ENCODE assay signal across 8 mouse cellular contexts in genomic region chr2:133020173-133020837, GRCm38 (mm10).
DNase-seq lines count a peak whose midpoint lies in the region; ATAC-seq and TF ChIP-seq lines count a peak whose summit lies in the region.

No protein-coding gene starts in this region.

- no peaks in the 10 kb centered on the region; the same call in 1 of the 2 replicates for H3K4me1 ChIP-seq in heart, adult 2 months (ENCODE audit: control insufficient read depth, insufficient read depth, low read length)
- no peaks in the 10 kb centered on the region for H3K4me1 ChIP-seq in cortical plate, adult 2 months (ENCODE audit: control insufficient read depth, insufficient read depth, low read length)
- H3K4me1 ChIP-seq in limb, embryonic 12.5 days (replicated peaks) = no peaks in the 10 kb centered on the region; the same call in 1 of the 2 replicates

- no peak for TF ChIP-seq EP300 in heart, adult 2 months (IDR thresholded peaks at IDR 0.05; ENCODE audit: insufficient read depth, low read depth, low read length)

- no peak overlapping the region for H3K27ac ChIP-seq in heart, adult 2 months
- H3K27ac ChIP-seq in cortical plate, adult 2 months (ENCODE audit: insufficient read depth, low read length) = no peak overlapping the region
- H3K27ac ChIP-seq in limb, embryonic 12.5 days = no peak overlapping the region

- no peak for TF ChIP-seq POLR2A in heart, adult 2 months (IDR thresholded peaks at IDR 0.05; ENCODE audit: insufficient read depth, low read depth, low read length)
- no peak for TF ChIP-seq POLR2A in cortical plate, adult 2 months (IDR thresholded peaks at IDR 0.05; ENCODE audit: extremely low read depth, insufficient read depth, low read length)

- peak; percentile 46 to 64 for DNase-seq in heart, adult 2 months
- DNase-seq in heart, postnatal 25 days (ENCODE audit: low spot score) = no peak
- DNase-seq in gastrocnemius, postnatal 14 days = peak; percentile 37
- peak; percentile 53 for DNase-seq in kidney, adult 9 months
- DNase-seq in naive thymus-derived CD4-positive, alpha-beta T cell, adult 2 months (ENCODE audit: low read depth) = peak; percentile 36
- DNase-seq in splenic B cell, adult 2 months (ENCODE audit: low read depth, low spot score) = peak; percentile 76

- H3K79me2 ChIP-seq in heart, adult 2 months (replicated peaks; ENCODE audit: control insufficient read depth, insufficient read depth, low read length) = no peaks in the 10 kb centered on the region

- ATAC-seq in limb, embryonic 12.5 days (ENCODE audit: insufficient number of reproducible peaks, insufficient read depth, low FRiP score, low TSS enrichment, low read depth) = peak; percentile 47; the same call in 1 of the 2 replicates

- H3K9ac ChIP-seq in heart, adult 2 months (ENCODE audit: low read depth, low read length) = no peak overlapping the region
- H3K9ac ChIP-seq in limb, embryonic 12.5 days (replicated peaks) = no peak overlapping the region

- intact Hi-C loops in heart, adult 2 months (cut with DNase I) = no loop called here
- intact Hi-C loops in heart, postnatal 25 days (cut with DNase I) = loop anchor here (10.0 kb wide), 1 partner anchor 1464 kb away; no protein-coding TSS in a partner anchor
- intact Hi-C loops in gastrocnemius, postnatal 14 days (cut with DNase I; ENCODE audit: low total_unique reads) = no loop called here

- no peaks in the 10 kb centered on the region for H3K27me3 ChIP-seq in heart, adult 2 months (ENCODE audit: control insufficient read depth, insufficient read depth, low read length)
- peaks cover 20% of the 10 kb centered on the region for H3K27me3 ChIP-seq in limb, embryonic 12.5 days
- H3K27me3 ChIP-seq in splenic B cell, adult 2 months (ENCODE audit: control insufficient read depth, insufficient read depth, low read length, poor library complexity, severe bottlenecking) = no peaks in the 10 kb centered on the region

- peak overlapping the region; percentile 47 for H3K4me2 ChIP-seq in limb, embryonic 12.5 days

- no peak overlapping the region for H3K4me3 ChIP-seq in heart, adult 2 months
- no peak overlapping the region for H3K4me3 ChIP-seq in cortical plate, adult 2 months (ENCODE audit: insufficient read depth, low read length)
- H3K4me3 ChIP-seq in limb, embryonic 12.5 days (replicated peaks) = no peak overlapping the region

- no peaks in the 10 kb centered on the region for H3K36me3 ChIP-seq in heart, adult 2 months (ENCODE audit: control insufficient read depth, insufficient read depth, low read length)
- no peaks in the 10 kb centered on the region for H3K36me3 ChIP-seq in limb, embryonic 12.5 days
- H3K36me3 ChIP-seq in splenic B cell, adult 2 months (ENCODE audit: control insufficient read depth, insufficient read depth, low read length, poor library complexity, severe bottlenecking) = no peaks in the 10 kb centered on the region

- no peaks in the 10 kb centered on the region for H3K9me3 ChIP-seq in limb, embryonic 12.5 days

- WGBS in heart, adult 2 months = 28% methylated on average over 11 of the region's 11 CpGs
- 18% methylated on average over 11 of the region's 11 CpGs for WGBS in limb, embryonic 12.5 days

- peak; percentile 83 for TF ChIP-seq CTCF in heart, adult 2 months (IDR thresholded peaks at IDR 0.05)
- TF ChIP-seq CTCF in cortical plate, adult 2 months (IDR thresholded peaks at IDR 0.05; ENCODE audit: extremely low read depth, insufficient read depth, low read length) = peak; percentile 86
